Mouse (Mus musculus) testis, adult 2 months (tissue): ENCODE data around the gene Mta3.

Experiments
- CTCF ChIP-seq: fragments of 200-500 bp; IDR thresholded peaks from 2 replicates; pipeline ENCODE4 v1.5.1; 2012; ENCODE audit warnings: low read depth, mild to moderate bottlenecking, inconsistent platforms, low read length, moderate library complexity; ENCODE audit not compliant: control insufficient read depth, insufficient read depth, insufficient replicate concordance
- POLR2A ChIP-seq: fragments of 200-500 bp; IDR thresholded peaks from 2 replicates; pipeline ENCODE4 v1.6.1; 2012; ENCODE audit warnings: low read depth, mild to moderate bottlenecking, inconsistent platforms, low read length, moderate library complexity; ENCODE audit not compliant: control insufficient read depth

DNA sequence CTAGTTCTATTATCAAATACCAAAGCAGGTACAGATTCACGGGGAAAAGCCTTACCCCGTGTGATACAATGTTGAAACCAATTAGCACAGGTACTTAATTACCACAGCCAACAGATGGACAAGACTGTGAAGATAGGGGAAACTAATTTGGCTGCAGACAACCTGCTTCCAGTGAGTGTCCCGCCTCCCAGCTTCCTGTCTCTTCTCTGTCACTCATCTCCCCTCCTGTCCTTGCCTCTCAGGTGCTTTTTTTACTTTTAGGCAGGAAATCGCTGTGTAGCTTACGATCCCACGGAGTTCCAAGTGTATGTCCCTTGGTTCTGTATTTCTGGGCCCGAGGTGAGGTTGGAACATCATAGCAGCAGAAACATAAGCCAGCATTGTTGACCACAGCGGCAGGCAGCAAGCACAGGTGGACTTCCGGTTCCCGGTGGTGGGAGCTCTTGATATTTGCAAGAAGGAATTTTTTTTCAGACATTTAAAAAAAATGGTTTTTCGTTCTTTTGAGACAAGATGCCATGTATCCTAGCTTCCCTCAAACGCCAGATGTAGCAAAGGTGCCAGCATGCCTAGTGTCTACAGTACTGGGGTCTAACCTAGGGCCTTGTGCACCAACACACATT lies 102.6 kb downstream of the Mta3 start:
- TF ChIP-seq CTCF: no peak
- TF ChIP-seq POLR2A: no peak
